Comparison of ENCODE assay signal across 27 mouse cellular contexts in the genomic region with DNA sequence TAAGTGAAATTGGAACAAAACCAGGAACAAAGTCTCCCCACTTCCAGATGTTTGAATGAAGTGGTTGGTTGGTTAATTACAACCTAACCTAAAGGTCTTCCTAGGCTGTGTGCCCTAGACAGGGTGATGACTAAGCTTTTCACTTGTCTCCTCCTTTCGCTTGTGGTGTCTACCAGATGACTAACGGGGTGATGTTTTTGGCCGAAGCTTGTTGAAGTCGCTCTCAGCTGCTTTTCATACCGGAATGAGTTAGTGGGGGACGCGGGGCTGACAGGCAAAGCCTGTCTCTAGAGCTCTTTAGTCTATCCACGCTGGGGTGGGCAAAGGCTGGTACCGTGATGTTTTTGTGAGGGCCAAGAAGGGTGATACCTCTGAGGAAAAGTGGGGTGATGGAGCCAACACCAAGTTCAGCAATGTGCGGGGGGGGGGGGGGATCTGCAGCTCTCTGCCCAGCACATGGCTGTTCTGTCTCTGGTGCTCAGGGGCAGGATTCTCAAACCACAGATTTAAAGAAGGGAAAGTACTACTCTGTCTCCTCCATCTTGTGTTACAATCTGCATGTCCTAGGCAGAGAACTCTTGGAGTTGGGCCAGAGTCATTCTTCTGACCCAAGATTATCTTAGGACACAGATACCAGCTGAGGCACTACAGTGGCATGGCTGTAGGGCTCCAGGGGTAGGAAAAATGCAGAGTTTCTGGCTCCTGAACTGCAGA.
A peak's percentile ranks its signal among the peaks of the same experiment; 100 is the strongest.
DNase-seq lines count a peak whose midpoint lies in the region; ATAC-seq and TF ChIP-seq lines count a peak whose summit lies in the region.
"Had no signal": no experiment of that assay in that cellular context is flagged by ENCODE, and none has a peak within 500 bp of the region (broad histone marks: within the 10 kb centered on the region; RNA-seq: fewer than 3 reads in every experiment).

No protein-coding gene starts in this region.

- H3K4me3 ChIP-seq in lung, embryonic 14.5 days (ENCODE audit: low read depth, low read length), result no peak overlapping the region
- no peak overlapping the region for H3K4me3 ChIP-seq in lung, adult 2 months (replicated peaks; ENCODE audit: extremely low read depth, low read depth, low read length)
- H3K4me3 ChIP-seq: embryonic facial prominence, embryonic 12.5 days; heart, embryonic 12.5 days; hindbrain, embryonic 12.5 days; left cerebral cortex, adult 2 months; megakaryocyte, embryonic 14.5 days; neural tube, embryonic 13.5 days; stomach, embryonic 15.5 days had no signal

- no peaks in the 10 kb centered on the region for H3K36me3 ChIP-seq in lung, embryonic 14.5 days (ENCODE audit: insufficient read depth)
- H3K36me3 ChIP-seq: embryonic facial prominence, embryonic 12.5 days; heart, embryonic 12.5 days; hindbrain, embryonic 12.5 days; neural tube, embryonic 13.5 days; stomach, embryonic 15.5 days had no signal

- no peak for TF ChIP-seq POLR2A in lung, adult 2 months (IDR thresholded peaks at IDR 0.05; ENCODE audit: borderline replicate concordance, extremely low read depth, low read depth, low read length)

- WGBS in lung, embryonic 14.5 days, result 51% methylated on average over 10 of the region's 10 CpGs
- WGBS in lung, adult 2 months, result 78% methylated on average over 10 of the region's 10 CpGs

- H3K9ac ChIP-seq in lung, embryonic 14.5 days, result no peak overlapping the region
- H3K9ac ChIP-seq: embryonic facial prominence, embryonic 12.5 days; heart, embryonic 12.5 days; hindbrain, embryonic 12.5 days; neural tube, embryonic 13.5 days; stomach, embryonic 15.5 days had no signal

- H3K9me3 ChIP-seq in lung, embryonic 14.5 days (ENCODE audit: low read depth, low read length), result no peaks in the 10 kb centered on the region
- H3K9me3 ChIP-seq: embryonic facial prominence, embryonic 12.5 days; heart, embryonic 12.5 days; hindbrain, embryonic 12.5 days; stomach, embryonic 15.5 days had no signal

- H3K27ac ChIP-seq in lung, embryonic 14.5 days (ENCODE audit: low read depth), result no peak overlapping the region
- H3K27ac ChIP-seq: embryonic facial prominence, embryonic 12.5 days; hindbrain, embryonic 12.5 days; left cerebral cortex, adult 2 months; neural tube, embryonic 13.5 days; stomach, embryonic 15.5 days had no signal

- peak; percentile 82 for DNase-seq in lung, embryonic 14.5 days
- DNase-seq in lung, adult 2 months, result no peak
- peak; percentile 13 for DNase-seq in brain, adult 2 months (ENCODE audit: low read depth, low spot score)
- peak; percentile 79 for DNase-seq in lung, postnatal 10 days
- DNase-seq in skeletal muscle tissue, adult 2 months (ENCODE audit: low read depth, low spot score), result peak; percentile 10
- DNase-seq in thymus, postnatal 25 days, result no peak
- DNase-seq in frontal cortex, postnatal 25 days (ENCODE audit: low spot score in 2 of 2), result no peak
- DNase-seq: adrenal gland, postnatal 36 days; cerebellum, adult 11 months; cerebellum, adult 9-11 months; gastrocnemius, postnatal 10 days; heart, adult 11 months; heart, postnatal 14 days; kidney, adult 18-20 months; kidney, postnatal 10 days; left cerebral cortex, postnatal 4 days; midbrain, embryonic 14.5 days; thymus, postnatal 36 days had no signal

- H3K4me2 ChIP-seq in lung, embryonic 14.5 days, result no peak overlapping the region
- H3K4me2 ChIP-seq: embryonic facial prominence, embryonic 12.5 days; heart, embryonic 12.5 days; hindbrain, embryonic 12.5 days; neural tube, embryonic 13.5 days; stomach, embryonic 15.5 days had no signal

- 0 out of 2 replicates have a peak, but pooled peaks cover 2% of the 10 kb centered on the region for H3K4me1 ChIP-seq in lung, embryonic 14.5 days (ENCODE audit: insufficient read depth)
- H3K4me1 ChIP-seq in lung, adult 2 months (ENCODE audit: control insufficient read depth, insufficient read depth, low read length), result no peaks in the 10 kb centered on the region
- H3K4me1 ChIP-seq: embryonic facial prominence, embryonic 12.5 days; heart, embryonic 12.5 days; hindbrain, embryonic 12.5 days; megakaryocyte, embryonic 14.5 days; neural tube, embryonic 13.5 days; stomach, embryonic 15.5 days had no signal

- H3K27me3 ChIP-seq in lung, embryonic 14.5 days (ENCODE audit: insufficient read depth, low read length), result no peaks in the 10 kb centered on the region
- H3K27me3 ChIP-seq: embryonic facial prominence, embryonic 12.5 days; heart, embryonic 12.5 days; hindbrain, embryonic 12.5 days; megakaryocyte, embryonic 14.5 days; neural tube, embryonic 13.5 days; stomach, embryonic 15.5 days had no signal

- TF ChIP-seq CTCF in lung, embryonic 14.5 days (IDR thresholded peaks at IDR 0.05; ENCODE audit: low read depth), result no peak
- no peak for TF ChIP-seq CTCF in lung, adult 2 months (IDR thresholded peaks at IDR 0.05; ENCODE audit: insufficient read depth, low read length)

- ATAC-seq in lung, embryonic 14.5 days (ENCODE audit: insufficient read depth), result peak; percentile 95
- ATAC-seq in megakaryocyte progenitor cell, adult 5-6 weeks (replicated peaks; ENCODE audit: poor library complexity), result no peak
- ATAC-seq: forebrain, embryonic 14.5 days had no signal

Comparison
In these comparisons a context has a peak if more than half of its experiments do, and no peak if none do; other contexts are left out.
1. DNase-seq: peak in lung, embryonic 14.5 days (single experiment), brain, adult 2 months (single experiment), lung, postnatal 10 days (single experiment) and skeletal muscle tissue, adult 2 months (single experiment); none in lung, adult 2 months (single experiment), thymus, postnatal 25 days (single experiment) and frontal cortex, postnatal 25 days (0 of 2).